Mouse (Mus musculus) forebrain, embryonic 12.5 days (tissue): ENCODE measurements at regions not wholly inside any gene's neighbourhood (a gene's known extent, or its start where the extent isn't known, plus 50 kb on each side); places are given as distances from the start of the nearest gene placed in this dataset.
A peak's percentile ranks its signal among the peaks of the same experiment; 100 is the strongest.

Experiments
- ATAC-seq: fragments of 200-750 bp; cut with Nextera tagmentation; 2 replicates; pipeline ENCODE4 v1.8.0; 2017; ENCODE audit warnings: moderate TSS enrichment; ENCODE audit not compliant: low FRiP score
- H3K27ac ChIP-seq: fragments of 300-500 bp; sonication (generic); 2 replicates; pipeline ENCODE4 v1.5.1; 2016; ENCODE audit warnings: mild to moderate bottlenecking
- H3K27me3 ChIP-seq: fragments of 300-500 bp; sonication (generic); 2 replicates; pipeline ENCODE4 v1.6.1; 2016; ENCODE audit warnings: mild to moderate bottlenecking
- H3K36me3 ChIP-seq: fragments of 300-500 bp; sonication (generic); replicated peaks from 2 replicates; pipeline ENCODE4 v1.6.1; 2016; ENCODE audit warnings: mild to moderate bottlenecking
- H3K4me1 ChIP-seq: fragments of 300-500 bp; sonication (generic); 2 replicates; pipeline ENCODE4 v1.6.1; 2016
- H3K4me2 ChIP-seq: fragments of 300-500 bp; sonication (generic); 2 replicates; pipeline ENCODE4 v1.6.1; 2016; ENCODE audit warnings: mild to moderate bottlenecking, moderate library complexity
- H3K4me3 ChIP-seq: fragments of 300-500 bp; sonication (generic); replicated peaks from 2 replicates; pipeline ENCODE4 v1.5.1; 2016; ENCODE audit warnings: mild to moderate bottlenecking
- H3K9ac ChIP-seq: fragments of 300-500 bp; sonication (generic); 2 replicates; pipeline ENCODE4 v1.6.1; 2016; ENCODE audit warnings: mild to moderate bottlenecking
- H3K9me3 ChIP-seq: fragments of 300-500 bp; sonication (generic); 2 replicates; pipeline ENCODE4 v1.6.1; 2016
- WGBS: fragments of 180-500 bp; shearing (Covaris S2); methylation state at CpG from one replicate; pipeline ENCODE4 v1.1.7; 2016; 5-methylcytosine and 5-hydroxymethylcytosine counted together

DNA sequence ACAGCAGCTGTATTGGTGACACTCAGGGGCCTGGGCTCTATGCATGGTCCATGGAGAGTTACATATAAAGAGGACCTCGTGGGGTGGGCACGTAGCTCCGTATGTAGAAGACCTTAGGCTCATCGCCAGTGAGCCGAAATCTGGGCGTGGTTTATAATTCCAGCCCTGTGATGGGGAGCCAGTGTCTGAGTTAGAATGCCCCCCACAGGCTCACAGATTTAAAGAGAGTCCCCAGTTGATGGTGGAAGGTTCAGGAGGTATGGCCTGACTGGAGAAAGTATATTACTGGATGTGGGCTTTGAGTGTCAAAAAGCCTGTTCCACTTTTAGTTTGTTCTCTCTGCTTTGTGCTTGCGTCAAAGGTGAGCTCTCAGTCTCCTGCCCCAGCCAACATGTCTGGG lies 54.8 kb downstream of the 1700122O11Rik start:
- ATAC-seq, result no peak
- no peak overlapping the region for H3K27ac ChIP-seq
- WGBS, result 88% methylated on average over 7 of the region's 7 CpGs
- no peaks in the 10 kb centered on the region for H3K9me3 ChIP-seq
- no peak overlapping the region for H3K4me2 ChIP-seq
- H3K9ac ChIP-seq, result no peak overlapping the region
- H3K27me3 ChIP-seq, result peaks cover 13% of the 10 kb centered on the region; the same call in 1 of the 2 replicates
- H3K4me1 ChIP-seq, result peaks cover 31% of the 10 kb centered on the region
- no peaks in the 10 kb centered on the region for H3K36me3 ChIP-seq
- no peak overlapping the region for H3K4me3 ChIP-seq

- no peak overlapping the region for H3K4me3 ChIP-seq
- WGBS, result under 1% methylated on average over 7 of the region's 7 CpGs
- H3K36me3 ChIP-seq, result no peaks in the 10 kb centered on the region
- H3K9me3 ChIP-seq, result no peaks in the 10 kb centered on the region
- H3K4me2 ChIP-seq, result 0 out of 2 replicates have a peak overlapping the region, but pooled peaks have one; percentile 21
- peaks cover 16% of the 10 kb centered on the region; the same call in 1 of the 2 replicates for H3K27me3 ChIP-seq
- H3K9ac ChIP-seq, result no peak overlapping the region; the same call in 1 of the 2 replicates
- ATAC-seq, result peak; percentile 83
- H3K4me1 ChIP-seq, result peaks cover 33% of the 10 kb centered on the region
- peak overlapping the region; percentile 65; the same call in 1 of the 2 replicates for H3K27ac ChIP-seq
Measured at GRCm38 (mm10) chr17:47981556-47982027, 56.5 kb downstream of the 1700122O11Rik start.

GRCm38 (mm10) chr17:47979266-47979665 lies 54.8 kb upstream of the Foxp4 start:
- Histone ChIP-seq H3K27ac (no peak overlapping the region), H3K9ac (no peak overlapping the region), H3K27me3 (peaks cover 28% of the 10 kb centered on the region), H3K4me2 (no peak overlapping the region), H3K9me3 (no peaks in the 10 kb centered on the region), H3K4me1 (peaks cover 55% of the 10 kb centered on the region), H3K36me3 (no peaks in the 10 kb centered on the region), H3K4me3 (no peak overlapping the region)
- no peak for ATAC-seq
- WGBS, result 68% methylated on average over 4 of the region's 4 CpGs

DNA sequence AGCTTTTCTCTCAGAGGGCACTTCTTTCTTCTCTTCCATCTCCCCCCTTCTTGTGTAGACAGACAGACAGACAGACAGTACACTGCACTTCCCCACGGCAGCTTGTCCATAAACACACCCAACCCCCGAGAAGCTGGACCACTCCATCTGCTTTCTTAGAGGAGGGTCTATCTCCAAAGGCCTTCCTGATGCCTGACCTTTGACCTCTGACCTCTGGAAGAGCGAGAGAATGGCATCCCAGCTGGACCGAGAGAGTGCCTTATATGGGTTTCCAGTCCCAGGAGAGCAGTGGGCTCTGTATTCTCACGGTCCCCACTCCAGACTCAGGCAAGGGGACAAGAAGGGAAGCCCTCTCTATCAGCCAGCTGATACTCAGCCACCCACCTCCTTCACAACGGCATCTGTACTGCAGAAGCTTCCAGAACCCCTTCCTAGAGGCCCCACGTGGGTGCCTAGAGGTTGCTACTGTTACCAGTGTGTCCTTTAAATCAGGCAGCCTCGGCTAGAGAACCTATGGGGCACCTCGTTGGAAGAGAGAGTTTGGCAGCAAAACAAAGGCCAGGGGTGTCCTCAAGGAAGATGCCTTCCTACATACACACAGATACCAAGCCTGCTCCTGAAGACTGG lies 54.1 kb upstream of the Foxp4 start:
- no peaks in the 10 kb centered on the region for H3K36me3 ChIP-seq
- peaks cover 62% of the 10 kb centered on the region for H3K4me1 ChIP-seq
- no peak overlapping the region for H3K4me2 ChIP-seq
- H3K4me3 ChIP-seq, result no peak overlapping the region
- no peak for ATAC-seq
- no peak overlapping the region for H3K27ac ChIP-seq
- no peaks in the 10 kb centered on the region for H3K9me3 ChIP-seq
- peaks cover 36% of the 10 kb centered on the region for H3K27me3 ChIP-seq
- H3K9ac ChIP-seq, result no peak overlapping the region
- 28% methylated on average over 9 of the region's 9 CpGs for WGBS

- Histone ChIP-seq H3K36me3 (no peaks in the 10 kb centered on the region), H3K9ac (no peak overlapping the region), H3K4me2 (no peak overlapping the region), H3K27ac (no peak overlapping the region), H3K27me3 (peaks cover 41% of the 10 kb centered on the region), H3K9me3 (no peaks in the 10 kb centered on the region), H3K4me1 (peaks cover 66% of the 10 kb centered on the region), H3K4me3 (no peak overlapping the region)
- 79% methylated on average over 2 of the region's 2 CpGs for WGBS
- no peak for ATAC-seq
Measured at GRCm38 (mm10) chr17:47978001-47978400, 53.6 kb upstream of the Foxp4 start.

- Histone ChIP-seq H3K27ac (no peak overlapping the region; the same call in 1 of the 2 replicates), H3K9me3 (no peaks in the 10 kb centered on the region), H3K36me3 (no peaks in the 10 kb centered on the region), H3K27me3 (peaks cover 50% of the 10 kb centered on the region), H3K4me3 (no peak overlapping the region), H3K4me2 (no peak overlapping the region), H3K9ac (no peak overlapping the region), H3K4me1 (peaks cover 60% of the 10 kb centered on the region)
- 90% methylated on average over 7 of the region's 7 CpGs for WGBS
- no peak for ATAC-seq
Measured at GRCm38 (mm10) chr17:47976999-47977357, 52.5 kb upstream of the Foxp4 start.

GRCm38 (mm10) chr17:47976061-47976998 lies 51.9 kb upstream of the Foxp4 start:
- ATAC-seq, result peak; percentile 44; the same call in 1 of the 2 replicates
- H3K9me3 ChIP-seq, result no peaks in the 10 kb centered on the region
- 6% methylated on average over 27 of the region's 27 CpGs for WGBS
- H3K4me2 ChIP-seq, result peak overlapping the region; percentile 58
- peak overlapping the region; percentile 85 for H3K27ac ChIP-seq
- peak overlapping the region; percentile 22; the same call in 1 of the 2 replicates for H3K9ac ChIP-seq
- H3K4me1 ChIP-seq, result peaks cover 53% of the 10 kb centered on the region
- no peaks in the 10 kb centered on the region for H3K36me3 ChIP-seq
- peaks cover 54% of the 10 kb centered on the region for H3K27me3 ChIP-seq
- H3K4me3 ChIP-seq, result peak overlapping the region; percentile 31

- Histone ChIP-seq H3K4me1 (peaks cover 48% of the 10 kb centered on the region), H3K4me3 (peak overlapping the region; percentile 32), H3K9me3 (no peaks in the 10 kb centered on the region), H3K27me3 (peaks cover 56% of the 10 kb centered on the region), H3K27ac (peak overlapping the region; percentile 85), H3K4me2 (peak overlapping the region; percentile 58), H3K9ac (peak overlapping the region; percentile 33), H3K36me3 (no peaks in the 10 kb centered on the region)
- under 1% methylated on average over 23 of the region's 37 CpGs for WGBS
- ATAC-seq, result peak; percentile 19
Measured at GRCm38 (mm10) chr17:47975281-47976060, 51.0 kb upstream of the Foxp4 start.

- H3K36me3 ChIP-seq, result no peaks in the 10 kb centered on the region
- H3K27me3 ChIP-seq, result peaks cover 55% of the 10 kb centered on the region
- H3K9ac ChIP-seq, result peak overlapping the region; percentile 33; the same call in 1 of the 2 replicates
- peak; percentile 18; the same call in 1 of the 2 replicates for ATAC-seq
- under 1% methylated on average over 13 of the region's 13 CpGs for WGBS
- no peaks in the 10 kb centered on the region for H3K9me3 ChIP-seq
- peak overlapping the region; percentile 58 for H3K4me2 ChIP-seq
- peaks cover 47% of the 10 kb centered on the region for H3K4me1 ChIP-seq
- peak overlapping the region; percentile 57 for H3K27ac ChIP-seq
- peak overlapping the region; percentile 32 for H3K4me3 ChIP-seq
Measured at GRCm38 (mm10) chr17:47974503-47974902, 50.1 kb upstream of the Foxp4 start.
